Mouse (Mus musculus) brown adipose tissue, adult 24 weeks (tissue): ENCODE data around the gene Fam81b. TPM values are rescaled to one million over a fixed set of nuclear protein-coding genes. Genes with fewer than 3 reads are reported as not detected.

Source experiments
- H3K27ac ChIP-seq: fragments of 200-500 bp; replicated peaks from 2 replicates; pipeline ENCODE4 v1.5.1; 2012; ENCODE audit warnings: low read depth, mild to moderate bottlenecking, low read length
- H3K4me1 ChIP-seq: fragments of 200-500 bp; 2 replicates; pipeline ENCODE4 v1.6.1; 2012; ENCODE audit warnings: low read length, mixed read lengths; ENCODE audit not compliant: control insufficient read depth, insufficient read depth, insufficient read length
- H3K4me3 ChIP-seq: fragments of 200-500 bp; 2 replicates; pipeline ENCODE4 v1.5.1; 2012; ENCODE audit warnings: low read depth, mild to moderate bottlenecking, low read length, moderate library complexity; ENCODE audit not compliant: insufficient read depth
- polyA plus RNA-seq: library from polyadenylated mRNA; stranded (reverse); fragments of >200 nt; gene quantifications from 2 replicates; pipeline ENCODE4 v1.2.4, GENCODE M21; 2012; ENCODE audit not compliant: missing spikeins, insufficient read depth, insufficient read length

The Fam81b gene
- polyA plus RNA-seq, 1 experiment, result not detected

GRCm38 (mm10) chr13:76249066-76249465 is 55.8 kb downstream of the Fam81b start:
- Histone ChIP-seq H3K27ac (no peak overlapping the region), H3K4me1 (no peaks in the 10 kb centered on the region), H3K4me3 (no peak overlapping the region)

GRCm38 (mm10) chr13:76215397-76215796 is 89.5 kb downstream of the Fam81b start:
- Histone ChIP-seq H3K4me3 (no peak overlapping the region), H3K27ac (no peak overlapping the region), H3K4me1 (no peaks in the 10 kb centered on the region)

- Histone ChIP-seq H3K27ac (no peak overlapping the region), H3K4me3 (no peak overlapping the region), H3K4me1 (no peaks in the 10 kb centered on the region)
Observed at GRCm38 (mm10) chr13:76214928-76215327, 89.9 kb downstream of the Fam81b start.

GRCm38 (mm10) chr13:76199943-76200342 is 104.9 kb downstream of the Fam81b start:
- H3K4me1 ChIP-seq, result no peaks in the 10 kb centered on the region

GRCm38 (mm10) chr13:76197297-76197848 is 107.5 kb downstream of the Fam81b start:
- Histone ChIP-seq H3K4me3 (no peak overlapping the region), H3K4me1 (no peaks in the 10 kb centered on the region), H3K27ac (no peak overlapping the region)

More at GRCm38 (mm10) chr13:76199943-76200342, 104.9 kb downstream of the Fam81b start:
- no peak overlapping the region for H3K27ac ChIP-seq
- no peak overlapping the region for H3K4me3 ChIP-seq

DNA sequence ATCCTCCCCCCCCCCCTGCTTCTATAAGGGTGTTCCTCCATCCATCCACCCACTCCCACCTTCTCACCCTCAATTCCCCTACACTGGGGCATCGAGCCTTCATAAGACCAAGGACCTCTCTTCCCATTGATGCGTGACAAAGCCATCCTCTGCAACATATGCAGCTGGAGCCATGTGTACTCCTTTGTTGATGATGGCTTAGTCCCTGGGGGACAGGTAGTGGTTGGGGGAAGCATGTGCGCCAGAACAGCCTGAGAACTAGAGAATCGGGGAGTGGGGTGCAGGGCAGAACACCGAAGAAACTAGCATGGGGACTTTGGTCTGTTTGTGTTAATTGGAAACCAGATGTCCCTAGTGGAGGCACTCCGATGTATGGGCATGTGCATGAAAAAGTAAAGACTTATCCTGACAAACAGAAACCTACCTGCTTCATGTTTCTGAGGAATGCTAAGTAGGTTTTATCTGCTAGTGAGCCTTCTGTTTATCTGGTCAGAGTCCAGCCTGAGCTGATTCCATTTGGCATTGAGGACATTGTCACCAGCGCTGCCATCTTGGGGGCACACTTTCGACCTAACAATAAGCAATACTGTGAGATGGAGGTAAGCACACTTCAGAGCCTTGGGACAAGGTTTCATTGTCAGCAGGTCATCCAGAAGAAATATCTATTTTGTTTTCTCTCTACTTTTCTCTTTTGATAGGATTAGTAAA is 109.3 kb downstream of the Fam81b start:
- H3K4me3 ChIP-seq, result no peak overlapping the region
- no peaks in the 10 kb centered on the region for H3K4me1 ChIP-seq
- H3K27ac ChIP-seq, result no peak overlapping the region

- H3K4me1 ChIP-seq, result no peaks in the 10 kb centered on the region
- H3K27ac ChIP-seq, result no peak overlapping the region
- no peak overlapping the region for H3K4me3 ChIP-seq
Observed at GRCm38 (mm10) chr13:76194937-76195336, 109.9 kb downstream of the Fam81b start.

DNA sequence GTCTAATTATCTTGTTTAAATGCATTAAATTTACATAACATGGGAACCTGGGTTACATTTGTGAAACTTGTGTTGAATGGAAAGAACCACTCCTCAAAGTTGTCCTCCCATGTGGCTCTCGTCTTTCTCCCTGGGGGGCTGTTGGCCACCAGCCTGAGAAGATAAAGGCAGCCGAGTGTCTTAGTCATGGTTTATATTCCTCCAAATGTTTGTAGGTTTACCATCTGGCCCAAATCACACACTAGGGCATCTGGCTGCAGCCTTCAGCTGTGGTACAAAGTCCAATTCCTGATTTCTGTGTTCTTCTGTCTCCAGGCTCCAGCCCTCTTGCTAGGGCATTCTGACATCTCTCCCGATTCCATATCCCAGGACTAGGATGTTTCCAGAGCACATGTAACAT is 114.6 kb downstream of the Fam81b start:
- H3K4me3 ChIP-seq, result no peak overlapping the region
- H3K27ac ChIP-seq, result no peak overlapping the region
- no peaks in the 10 kb centered on the region for H3K4me1 ChIP-seq

DNA sequence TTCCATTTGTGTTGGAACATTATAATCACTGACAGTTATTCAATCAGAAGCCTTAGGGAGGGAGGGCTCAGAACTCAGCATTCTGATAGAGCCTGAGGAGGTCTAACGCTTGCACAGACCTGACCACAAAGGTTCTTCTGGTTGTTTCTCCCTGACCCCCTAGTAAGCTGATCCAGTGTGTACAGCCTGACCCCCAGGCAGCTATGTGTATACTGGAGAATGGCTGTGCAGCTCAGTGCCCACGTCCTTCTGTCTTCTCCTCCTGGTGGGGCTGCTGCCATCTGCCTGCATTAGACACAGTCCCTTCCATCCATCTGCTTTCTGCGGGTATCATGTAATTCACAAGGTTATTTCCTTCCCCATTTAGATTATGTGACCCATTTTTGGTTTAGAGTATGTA is 115.7 kb downstream of the Fam81b start:
- no peak overlapping the region for H3K27ac ChIP-seq
- H3K4me3 ChIP-seq, result no peak overlapping the region
- no peaks in the 10 kb centered on the region for H3K4me1 ChIP-seq

DNA sequence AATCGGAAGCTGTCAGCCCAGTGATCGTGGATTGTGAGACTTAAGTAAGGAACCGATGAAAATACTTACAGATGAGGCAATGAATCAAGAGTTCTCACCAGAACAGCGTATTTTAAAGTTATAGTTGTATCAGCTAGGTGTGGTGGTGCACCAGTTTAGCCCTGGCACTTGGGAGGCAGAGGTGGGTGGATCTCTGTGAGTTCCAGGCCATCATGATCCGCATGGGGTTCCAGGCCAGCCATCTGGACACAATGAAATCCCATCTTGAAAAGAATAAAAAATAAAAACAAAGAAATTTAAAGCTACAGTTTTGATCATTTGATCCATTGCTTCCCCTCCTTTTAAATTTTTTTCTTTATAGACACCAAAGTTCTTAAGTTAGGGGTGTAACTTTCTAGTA is 117.2 kb downstream of the Fam81b start:
- Histone ChIP-seq H3K27ac (no peak overlapping the region), H3K4me1 (no peaks in the 10 kb centered on the region), H3K4me3 (no peak overlapping the region)

DNA sequence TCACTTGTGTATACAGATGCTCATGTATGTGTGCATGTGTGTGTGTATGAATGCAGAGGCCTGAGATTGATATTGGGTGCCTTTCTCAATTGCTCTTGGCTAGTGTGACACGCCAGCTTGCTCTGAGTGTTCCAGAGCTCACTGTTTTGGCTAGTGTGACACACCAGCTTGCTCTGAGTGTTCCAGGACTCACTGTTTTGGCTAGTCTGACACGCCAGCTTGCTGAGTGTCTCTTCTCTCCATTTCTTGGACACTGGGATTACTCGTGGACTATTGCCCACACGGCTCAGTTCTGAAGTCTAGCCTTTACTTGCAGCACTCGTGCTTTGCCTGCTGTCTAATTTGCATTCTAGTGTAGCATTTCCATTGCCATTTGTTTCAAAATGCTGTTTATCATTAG is 126.2 kb downstream of the Fam81b start:
- no peaks in the 10 kb centered on the region for H3K4me1 ChIP-seq
- H3K4me3 ChIP-seq, result no peak overlapping the region
- H3K27ac ChIP-seq, result no peak overlapping the region

DNA sequence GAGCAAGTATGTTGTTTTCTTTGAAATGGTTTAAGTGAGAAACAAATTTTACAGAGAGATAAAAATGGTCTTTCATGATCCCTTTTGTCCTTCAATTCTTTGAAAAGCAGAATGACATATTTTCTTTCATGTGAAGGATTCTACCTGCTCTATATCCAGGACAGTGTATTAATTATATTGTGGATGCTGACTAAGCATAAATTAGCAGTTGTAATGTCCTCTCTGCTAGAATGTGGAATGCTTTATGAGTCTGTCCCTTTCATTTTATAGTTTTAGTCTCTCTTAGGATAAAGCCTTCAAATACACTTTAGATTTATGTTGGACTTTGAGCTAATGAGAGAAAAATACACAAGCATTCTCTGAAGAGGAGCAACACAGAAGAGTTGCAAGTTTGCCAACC is 130.6 kb downstream of the Fam81b start:
- Histone ChIP-seq H3K4me3 (no peak overlapping the region), H3K4me1 (no peaks in the 10 kb centered on the region), H3K27ac (no peak overlapping the region)

- Histone ChIP-seq H3K27ac (no peak overlapping the region), H3K4me3 (no peak overlapping the region), H3K4me1 (no peaks in the 10 kb centered on the region)
Observed at GRCm38 (mm10) chr13:76160587-76160986, 144.3 kb downstream of the Fam81b start.

DNA sequence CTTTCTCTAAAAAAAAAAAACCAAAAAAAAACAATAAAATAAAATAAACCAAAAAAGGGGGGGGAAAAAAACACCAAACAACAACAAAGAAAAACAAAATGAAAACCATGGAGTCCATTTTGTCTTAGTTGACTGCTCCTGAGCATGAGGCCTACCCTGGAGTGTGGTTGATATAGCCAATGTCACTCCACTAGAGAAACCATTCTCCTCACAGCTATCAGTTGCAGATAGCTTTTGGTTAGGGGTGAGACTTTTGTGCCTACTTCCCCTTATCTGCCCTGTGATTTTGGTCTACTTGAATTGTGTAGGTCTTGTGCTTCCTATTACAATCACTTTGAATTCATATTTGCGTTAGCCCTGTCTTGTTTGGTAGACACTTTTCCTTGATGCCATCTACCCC is 147.4 kb downstream of the Fam81b start:
- Histone ChIP-seq H3K4me3 (no peak overlapping the region), H3K4me1 (no peaks in the 10 kb centered on the region), H3K27ac (no peak overlapping the region)

GRCm38 (mm10) chr13:76157099-76157498 is 147.8 kb downstream of the Fam81b start:
- no peak overlapping the region for H3K27ac ChIP-seq
- no peak overlapping the region for H3K4me3 ChIP-seq
- H3K4me1 ChIP-seq, result no peaks in the 10 kb centered on the region
